Mouse (Mus musculus) olfactory bulb, adult 2 months (tissue): ENCODE measurements around the gene Erc2.

Experiments
- CTCF ChIP-seq: fragments of 200-500 bp; IDR thresholded peaks from 2 replicates; pipeline ENCODE4 v1.5.1; 2012; ENCODE audit warnings: low read depth, mild to moderate bottlenecking, low read length, moderate library complexity; ENCODE audit not compliant: insufficient read depth
- POLR2A ChIP-seq: fragments of 200-500 bp; IDR thresholded peaks from 2 replicates; pipeline ENCODE4 v1.6.1; 2012; ENCODE audit warnings: mild to moderate bottlenecking, low read depth, low read length, moderate library complexity; ENCODE audit not compliant: insufficient read depth

DNA sequence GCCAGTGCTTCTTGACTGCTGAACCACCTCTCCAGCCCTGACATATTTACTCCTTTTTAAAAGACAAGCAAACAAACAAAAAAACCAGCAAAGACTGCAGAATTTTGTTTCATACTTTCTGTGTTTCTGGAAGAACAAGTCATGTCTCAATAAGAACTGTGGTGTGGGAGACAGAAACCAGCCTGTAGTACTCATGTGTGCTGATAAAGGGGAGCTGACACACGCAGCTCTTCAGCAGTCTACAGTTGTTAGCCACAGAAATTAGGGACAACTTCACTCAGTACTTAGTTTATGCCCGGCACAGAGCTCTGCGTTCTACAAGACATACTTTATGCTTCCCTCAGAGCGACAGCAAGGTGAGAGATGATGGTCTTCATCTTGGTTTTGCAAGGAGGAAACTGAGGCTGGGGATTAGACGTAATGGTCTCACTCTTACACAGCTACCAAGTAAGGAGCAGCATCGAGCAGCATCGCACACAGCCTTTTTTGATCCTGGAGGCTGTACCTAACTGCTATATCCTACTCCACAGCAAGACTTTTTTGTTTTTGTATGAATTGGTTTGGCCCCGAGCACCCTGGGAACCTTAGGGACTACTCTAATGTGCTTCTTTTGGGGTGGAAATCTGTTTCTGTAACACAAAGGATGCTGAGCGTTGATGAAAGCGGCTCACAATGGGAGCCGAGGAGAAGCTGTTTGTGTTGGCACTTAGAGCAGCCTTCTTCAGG is 435.1 kb downstream of the Erc2 start:
- no peak for TF ChIP-seq CTCF
- TF ChIP-seq POLR2A: no peak
